Mouse (Mus musculus): ENCODE results near the gene Szt2.

DNA sequence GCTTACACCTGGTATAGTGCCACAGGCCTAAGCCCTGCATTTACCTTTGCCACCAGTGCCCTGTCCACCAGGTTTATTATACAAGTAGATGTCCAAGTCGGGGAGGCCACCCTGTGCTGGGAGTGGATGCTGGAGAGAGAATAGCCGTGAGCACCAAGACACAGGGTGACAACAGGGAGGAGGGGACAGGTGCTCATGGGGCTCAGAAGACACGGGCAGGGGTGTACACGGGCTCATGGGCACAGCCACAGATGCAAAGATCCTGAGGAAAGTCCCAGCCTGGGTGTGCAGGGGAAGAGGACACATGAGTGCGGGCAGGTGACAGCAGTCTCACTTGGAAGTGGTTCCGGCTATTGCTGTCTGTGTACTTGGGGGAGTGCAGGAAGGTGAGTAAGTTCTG, 33.1 kb downstream of the Szt2 start:
- TF ChIP-seq KAT2A (IDR thresholded peaks at IDR 0.05; ENCODE audit: insufficient replicate concordance, low read length) = no peak
- TF ChIP-seq TBP (conservative IDR thresholded peaks at IDR 0.05; ENCODE audit: low read depth, low read length) = no peak
- no peak for TF ChIP-seq JUN (IDR thresholded peaks at IDR 0.05; ENCODE audit: insufficient read depth, low read depth, low read length)
